Mouse (Mus musculus): ENCODE data around the gene Phlpp2. TPM values are rescaled to one million over a fixed set of nuclear protein-coding genes. Genes with fewer than 3 reads are reported as not detected.

Gene Phlpp2
- polyA plus RNA-seq, 1 experiment from 2014 or later, result 3.4 TPM

GRCm38 (mm10) chr8:109989151-109989550, 120.8 kb downstream of the Phlpp2 start:
- Histone ChIP-seq H3K36me3 (ENCODE audit: control insufficient read depth, insufficient read depth) (no peaks in the 10 kb centered on the region), H3K9ac (ENCODE audit: low read depth, low read length) (no peak overlapping the region), H3K27me3 (ENCODE audit: control insufficient read depth, insufficient read depth, low read depth, low read length) (no peaks in the 10 kb centered on the region), H3K9me3 (replicated peaks; ENCODE audit: control insufficient read depth, low read length) (no peaks in the 10 kb centered on the region), H3K4me3 (ENCODE audit: low read depth, low read length) (no peak overlapping the region), H3K4me1 (ENCODE audit: control insufficient read depth, low read depth, low read length) (no peaks in the 10 kb centered on the region), H3K27ac (ENCODE audit: low read length) (no peak overlapping the region), H3K4me2 (ENCODE audit: low read depth, low read length) (no peak overlapping the region)
- ATAC-seq (ENCODE audit: low read depth), result no peak
- WGBS (ENCODE audit: insufficient replicate concordance), result 77% methylated on average over 8 of the region's 8 CpGs

GRCm38 (mm10) chr8:109990224-109990623, 121.9 kb downstream of the Phlpp2 start, which contains the start of gene Tat:
Gene Tat, plus strand, starts transcription at chr8:109990437.
- ATAC-seq (ENCODE audit: low read depth), result no peak
- Histone ChIP-seq H3K27ac (ENCODE audit: low read length) (no peak within 1 kb of the TSS), H3K27me3 (ENCODE audit: control insufficient read depth, insufficient read depth, low read depth, low read length) (no peaks in the 10 kb centered on the region), H3K4me2 (ENCODE audit: low read depth, low read length) (no peak within 1 kb of the TSS), H3K4me3 (ENCODE audit: low read depth, low read length) (no peak within 1 kb of the TSS), H3K9me3 (replicated peaks; ENCODE audit: control insufficient read depth, low read length) (no peaks in the 10 kb centered on the region), H3K9ac (ENCODE audit: low read depth, low read length) (no peak within 1 kb of the TSS), H3K4me1 (ENCODE audit: control insufficient read depth, low read depth, low read length) (no peaks in the 10 kb centered on the region), H3K36me3 (ENCODE audit: control insufficient read depth, insufficient read depth) (no peaks in the 10 kb centered on the region)
- WGBS (ENCODE audit: insufficient replicate concordance), result 64% methylated on average over 8 of the region's 8 CpGs

- Histone ChIP-seq H3K36me3 (ENCODE audit: control insufficient read depth, insufficient read depth) (no peaks in the 10 kb centered on the region), H3K4me3 (ENCODE audit: low read depth, low read length) (no peak overlapping the region)
- no peak for ATAC-seq (ENCODE audit: low read depth)
Observed at GRCm38 (mm10) chr8:109992166-109992565, 123.8 kb downstream of the Phlpp2 start.

GRCm38 (mm10) chr8:109992951-109993350, 124.6 kb downstream of the Phlpp2 start:
- no peaks in the 10 kb centered on the region for H3K27me3 ChIP-seq (ENCODE audit: control insufficient read depth, insufficient read depth, low read depth, low read length)
- no peak overlapping the region for H3K4me3 ChIP-seq (ENCODE audit: low read depth, low read length)
- no peak for ATAC-seq (ENCODE audit: low read depth)
- H3K9me3 ChIP-seq (replicated peaks; ENCODE audit: control insufficient read depth, low read length), result no peaks in the 10 kb centered on the region
- no peak overlapping the region for H3K4me2 ChIP-seq (ENCODE audit: low read depth, low read length)
- 54% methylated on average over 1 of the region's 1 CpGs for WGBS (ENCODE audit: insufficient replicate concordance)
- no peaks in the 10 kb centered on the region for H3K36me3 ChIP-seq (ENCODE audit: control insufficient read depth, insufficient read depth)
- no peak overlapping the region for H3K9ac ChIP-seq (ENCODE audit: low read depth, low read length)
- no peaks in the 10 kb centered on the region for H3K4me1 ChIP-seq (ENCODE audit: control insufficient read depth, low read depth, low read length)
- H3K27ac ChIP-seq (ENCODE audit: low read length), result no peak overlapping the region

More at GRCm38 (mm10) chr8:109992166-109992565, 123.8 kb downstream of the Phlpp2 start:
- Histone ChIP-seq H3K27me3 (ENCODE audit: control insufficient read depth, insufficient read depth, low read depth, low read length) (no peaks in the 10 kb centered on the region), H3K9ac (ENCODE audit: low read depth, low read length) (no peak overlapping the region), H3K4me1 (ENCODE audit: control insufficient read depth, low read depth, low read length) (no peaks in the 10 kb centered on the region), H3K9me3 (replicated peaks; ENCODE audit: control insufficient read depth, low read length) (no peaks in the 10 kb centered on the region), H3K27ac (ENCODE audit: low read length) (no peak overlapping the region), H3K4me2 (ENCODE audit: low read depth, low read length) (no peak overlapping the region)
- WGBS (ENCODE audit: insufficient replicate concordance), result 57% methylated on average over 5 of the region's 5 CpGs

Other genes starting within 250 kb of the Phlpp2 start
- gene Ist1, start 175.3 kb upstream of the Phlpp2 start, polyA plus RNA-seq (2015; fragmentation: Nextera tagmentation; extraction: Ambion mirVana), result 37.2 and 38.9 TPM in 2 replicates
- gene Zfp821, start 163.0 kb upstream of the Phlpp2 start, polyA plus RNA-seq (2015; fragmentation: Nextera tagmentation; extraction: Ambion mirVana), result 4.9 and 5.3 TPM in 2 replicates
- 2.8 and 3.2 TPM in 2 replicates for gene Atxn1l, start 130.8 kb upstream of the Phlpp2 start, polyA plus RNA-seq (2015; fragmentation: Nextera tagmentation; extraction: Ambion mirVana)
- 16.6 and 19.4 TPM in 2 replicates for gene Ap1g1, start 90.0 kb upstream of the Phlpp2 start, polyA plus RNA-seq (2015; fragmentation: Nextera tagmentation; extraction: Ambion mirVana)
- gene Marveld3, start 93.7 kb downstream of the Phlpp2 start, polyA plus RNA-seq (2015; fragmentation: Nextera tagmentation; extraction: Ambion mirVana), result 0.51 TPM in 1 of 2 replicates, not detected in the other
- 0.35 and 0.45 TPM in 2 replicates for gene Tat, start 121.9 kb downstream of the Phlpp2 start, polyA plus RNA-seq (2015; fragmentation: Nextera tagmentation; extraction: Ambion mirVana)
- 0.09 TPM in 1 of 2 replicates, not detected in the other for gene Chst4, start 171.2 kb downstream of the Phlpp2 start, polyA plus RNA-seq (2015; fragmentation: Nextera tagmentation; extraction: Ambion mirVana)
- 1.3 and 1.4 TPM in 2 replicates for gene Zfp612, start 211.2 kb downstream of the Phlpp2 start, polyA plus RNA-seq (2015; fragmentation: Nextera tagmentation; extraction: Ambion mirVana)
- not detected in 2 replicates for gene Gm21964, start 232.7 kb downstream of the Phlpp2 start, polyA plus RNA-seq (2015; fragmentation: Nextera tagmentation; extraction: Ambion mirVana)
- not detected in 2 replicates for gene Gm17720, start 234.2 kb downstream of the Phlpp2 start, polyA plus RNA-seq (2015; fragmentation: Nextera tagmentation; extraction: Ambion mirVana)

All from liver, embryonic 16.5 days (tissue).